Mouse (Mus musculus) layer of hippocampus, adult 9-10 months (tissue): ENCODE results near the gene Slc1a4.

ENCODE experiments used
- DNase-seq: peaks from one replicate; pipeline ENCODE4 v3.0.0; 2022; ENCODE audit warnings: low spot score

Slc1a4 gene

DNA sequence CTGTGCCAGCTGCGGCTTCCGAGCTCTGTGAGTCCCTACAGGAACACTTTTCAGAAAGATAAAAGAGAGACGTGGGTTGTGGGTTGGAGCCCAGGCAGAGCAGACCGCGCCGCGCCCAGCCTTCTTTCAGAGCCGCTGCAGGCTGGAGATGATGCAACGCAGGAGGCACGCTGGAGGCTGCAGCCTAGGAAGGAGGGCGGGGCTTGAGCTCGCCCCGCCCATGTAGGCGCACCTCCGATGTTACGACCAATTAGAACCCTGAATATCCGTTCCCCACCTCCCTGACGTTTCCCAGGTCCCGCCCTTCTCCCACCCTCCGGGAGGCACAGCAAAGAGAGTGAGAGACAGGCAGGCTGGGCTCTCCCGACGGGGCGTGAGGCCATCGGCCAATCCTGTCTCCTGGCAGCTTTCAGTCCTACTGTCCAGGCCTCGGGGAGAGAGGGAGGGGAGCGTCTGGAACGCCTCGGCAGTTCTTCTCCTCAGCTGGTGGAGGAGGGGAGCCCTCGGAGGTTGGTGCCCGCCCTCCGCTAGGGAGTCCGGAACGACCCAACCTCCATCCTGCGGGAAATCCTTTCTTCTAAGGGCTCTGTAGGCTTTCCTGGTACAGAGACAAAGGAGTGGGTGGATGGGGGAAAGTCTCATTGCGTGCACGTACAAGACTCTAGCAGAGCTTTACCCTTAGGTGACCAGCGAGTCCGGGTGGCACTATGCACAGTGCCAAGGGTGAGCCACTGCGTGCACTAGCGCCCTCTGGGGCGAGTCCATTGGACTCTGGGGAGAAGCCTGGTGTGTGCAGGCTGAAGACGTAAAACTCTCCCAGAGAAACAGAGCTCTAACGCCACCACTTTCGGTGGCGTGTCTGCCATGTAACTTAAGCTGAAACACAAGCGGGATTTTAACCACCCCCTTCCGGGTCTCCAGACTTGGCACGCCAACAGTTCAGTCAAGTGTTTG, at the start of gene Slc1a4:
Gene Slc1a4 (minus strand): TSS at position 153 of the 954 bp plus-strand sequence.
- peak; percentile 83 for DNase-seq

DNA sequence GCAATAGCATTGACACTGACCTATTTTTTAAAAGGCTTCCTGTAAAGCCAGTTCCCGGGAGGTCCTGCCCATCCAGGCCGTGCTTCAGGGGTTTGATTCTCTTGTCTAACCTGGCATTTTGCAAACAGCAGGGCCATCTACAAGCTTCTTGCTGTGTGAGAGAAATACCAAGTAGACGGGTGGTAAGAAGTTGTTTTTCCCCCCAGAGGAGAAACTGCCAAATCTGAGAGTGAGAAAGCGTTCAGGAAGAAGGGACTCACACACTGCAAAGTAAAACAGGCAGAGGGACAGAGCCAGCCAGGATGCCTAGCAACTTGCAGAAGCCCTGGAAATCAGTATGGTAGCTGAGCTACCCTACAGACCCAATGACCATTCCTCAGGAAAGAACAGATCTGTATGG, 47.6 kb upstream of the Slc1a4 start:
- no peak for DNase-seq

DNA sequence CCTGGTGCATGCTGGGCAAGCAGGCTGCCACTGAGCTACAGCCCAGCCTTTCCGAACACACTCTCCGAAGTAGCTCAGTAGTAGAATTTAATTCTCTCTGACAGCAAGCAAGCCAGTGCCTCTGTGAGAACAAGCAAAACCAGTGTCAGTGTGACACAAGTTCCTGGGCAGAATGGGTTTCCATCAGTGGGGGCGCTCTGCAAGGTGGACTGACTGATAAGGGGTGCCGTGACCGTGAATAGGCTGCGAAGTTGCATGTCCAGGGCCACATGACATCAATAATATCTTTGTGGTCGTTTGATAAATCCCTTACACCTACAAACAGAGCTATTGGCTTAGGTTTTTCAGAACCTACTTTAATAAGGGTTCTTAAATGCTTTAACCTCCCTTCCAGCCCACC, 44.1 kb upstream of the Slc1a4 start:
- DNase-seq, result no peak

DNA sequence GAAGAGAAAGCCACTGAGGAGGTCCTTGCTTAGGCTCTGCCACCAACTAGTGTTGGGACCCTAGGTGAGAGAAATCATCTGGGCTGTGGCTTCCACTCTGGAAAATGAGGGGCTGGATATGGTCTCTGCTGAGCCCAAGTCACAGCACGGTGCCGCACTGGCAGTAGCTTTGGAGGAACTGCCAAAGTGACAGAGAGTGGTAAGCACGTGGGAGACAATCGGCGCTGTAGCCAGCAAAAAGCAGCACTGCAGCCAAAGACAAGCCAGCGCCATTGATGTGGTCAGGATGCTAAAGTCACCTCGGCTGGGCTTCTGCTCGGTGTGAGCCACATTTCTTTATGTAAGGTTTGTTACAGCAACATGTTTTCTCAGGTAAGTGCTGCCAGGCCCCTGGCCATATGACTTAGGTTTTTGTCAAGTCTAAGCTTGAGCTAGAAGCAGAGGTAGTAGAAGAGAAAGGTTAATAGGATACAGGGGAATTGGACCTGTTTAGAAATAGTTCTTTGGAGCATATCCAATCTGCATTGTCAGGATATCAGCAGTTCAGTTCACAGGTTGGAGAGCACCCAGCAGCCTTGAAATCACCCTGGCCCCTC, 40.2 kb upstream of the Slc1a4 start:
- no peak for DNase-seq

DNA sequence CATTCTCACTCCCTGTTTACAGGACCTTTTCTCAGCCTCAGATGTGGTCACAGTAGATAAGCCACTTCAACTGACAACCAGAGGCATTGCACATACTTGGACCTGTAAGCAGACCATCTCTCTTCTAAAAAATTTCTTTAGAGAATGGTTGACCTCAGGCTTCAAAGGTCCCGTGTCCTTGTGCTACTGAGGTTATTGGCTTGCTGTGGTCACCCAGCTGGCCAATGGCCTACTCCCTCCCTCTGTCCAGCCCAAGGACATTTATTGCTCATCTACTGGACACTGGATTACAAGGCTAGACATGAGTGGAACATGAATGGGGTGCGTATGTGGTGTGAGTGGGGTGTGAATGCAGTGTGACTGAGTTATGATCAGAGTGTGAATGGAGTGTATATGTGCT, 38.0 kb upstream of the Slc1a4 start:
- no peak for DNase-seq

DNA sequence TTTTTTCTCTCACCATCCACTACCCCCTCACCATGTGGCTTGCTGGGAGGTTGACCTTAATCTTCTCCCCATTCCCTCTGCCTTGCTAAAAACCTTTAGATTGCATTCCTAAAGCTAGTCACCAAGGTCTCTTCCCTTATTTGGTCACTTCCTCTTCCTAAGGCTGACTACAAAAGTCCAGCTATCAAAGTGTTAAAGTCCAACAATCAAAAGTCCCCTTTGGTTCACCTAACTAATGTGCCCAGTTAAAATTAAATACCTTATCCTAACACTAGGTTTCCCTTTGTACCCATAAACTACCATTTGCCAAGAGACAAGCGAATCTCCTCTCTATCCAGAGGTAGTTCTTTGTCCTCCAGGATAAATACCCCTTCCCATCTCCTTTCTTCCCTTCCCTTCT, 33.9 kb upstream of the Slc1a4 start:
- no peak for DNase-seq

DNA sequence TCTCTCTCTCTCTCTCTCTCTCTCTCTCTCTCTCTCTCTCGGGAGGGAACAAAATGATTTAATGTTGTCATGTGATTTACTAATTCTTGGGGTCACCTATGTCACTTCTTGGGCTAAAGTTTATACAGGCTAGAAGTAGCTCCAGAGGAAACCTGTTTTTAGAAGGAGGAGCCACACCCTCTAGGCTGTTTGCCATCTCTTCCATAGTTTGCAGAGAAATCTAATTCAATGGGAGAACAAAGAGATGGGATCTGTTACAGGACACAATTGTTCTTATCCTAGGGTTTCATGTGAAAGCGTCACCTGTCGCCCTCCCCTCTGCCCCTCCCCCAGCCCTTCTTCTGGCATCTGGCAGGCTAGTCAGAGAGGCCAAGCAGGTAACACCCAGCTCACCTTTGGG, 28.8 kb upstream of the Slc1a4 start:
- no peak for DNase-seq

DNA sequence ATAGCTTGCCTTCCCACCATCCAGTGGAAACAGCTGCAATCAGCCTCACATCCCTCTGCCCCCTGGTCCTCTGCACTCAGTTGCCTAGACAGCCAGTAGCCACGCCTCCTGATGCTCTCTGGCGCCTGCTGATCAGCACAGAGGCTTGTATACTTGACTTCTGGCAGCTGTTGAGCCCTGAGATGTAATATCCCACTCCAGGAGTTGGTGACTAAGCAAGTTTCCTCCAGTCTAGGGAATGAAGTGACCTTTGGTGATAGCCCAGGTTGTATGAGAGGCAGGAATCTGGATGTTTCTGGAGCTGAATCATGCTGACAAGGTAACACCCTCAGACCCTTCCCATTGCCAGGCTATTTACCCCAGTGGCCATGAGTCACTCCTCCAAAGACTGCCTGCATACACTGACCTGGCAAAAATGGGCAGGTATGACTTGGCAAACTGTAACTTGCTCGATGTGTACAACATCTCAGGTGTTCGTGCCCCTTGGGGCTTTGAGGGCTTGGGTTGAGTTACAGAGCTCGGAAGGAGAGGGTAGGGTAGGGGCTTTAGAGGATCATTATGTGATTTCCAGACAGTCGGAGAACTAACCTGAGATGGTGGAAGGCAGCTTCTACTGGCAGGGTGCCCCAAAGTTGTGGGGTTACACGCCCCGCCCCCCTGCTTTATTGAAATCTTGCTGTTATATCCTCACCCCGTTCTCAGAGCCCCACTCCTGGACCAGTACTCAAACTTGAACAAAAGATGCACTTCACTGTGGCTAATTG, 25.4 kb upstream of the Slc1a4 start:
- DNase-seq, result no peak

DNA sequence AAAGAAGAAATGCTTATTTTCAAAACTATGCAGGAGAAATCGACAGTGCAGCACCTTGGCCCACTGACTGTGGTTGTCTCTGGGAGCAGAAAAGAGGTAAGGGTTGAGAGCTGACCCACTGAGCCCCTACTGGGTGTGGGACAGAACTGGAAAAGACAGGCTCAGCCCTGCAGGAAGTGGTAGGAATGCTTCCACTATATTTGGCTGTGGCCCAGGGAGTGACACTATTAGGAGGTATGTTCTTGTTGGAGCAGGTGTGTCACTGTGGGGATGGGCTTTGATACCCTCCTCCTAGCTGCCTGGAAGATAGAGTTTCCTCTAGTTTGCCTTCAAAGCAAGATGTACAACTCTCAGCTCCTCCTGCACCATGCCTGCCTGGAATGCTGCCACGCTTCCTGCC, 16.0 kb upstream of the Slc1a4 start:
- no peak for DNase-seq

DNA sequence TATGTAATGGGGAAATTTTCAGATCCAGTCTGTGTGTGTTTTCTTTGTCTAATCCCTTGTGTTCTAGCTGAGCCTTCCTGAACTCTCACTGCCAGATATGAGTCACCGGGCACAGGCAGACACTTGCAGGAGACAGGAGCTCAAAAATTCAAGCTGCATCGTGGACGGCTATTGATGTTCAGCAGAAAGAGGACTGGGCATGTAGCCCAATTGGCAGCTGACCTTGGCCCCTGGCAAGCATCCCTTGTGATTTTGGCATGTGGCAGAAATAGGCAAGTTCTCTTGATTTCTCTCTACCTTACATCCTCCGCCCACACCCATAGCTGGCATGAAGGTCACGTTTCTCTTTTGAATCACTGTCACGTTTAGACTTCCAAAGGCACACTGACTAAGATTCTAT, 15.0 kb upstream of the Slc1a4 start:
- peak; percentile 58 for DNase-seq

DNA sequence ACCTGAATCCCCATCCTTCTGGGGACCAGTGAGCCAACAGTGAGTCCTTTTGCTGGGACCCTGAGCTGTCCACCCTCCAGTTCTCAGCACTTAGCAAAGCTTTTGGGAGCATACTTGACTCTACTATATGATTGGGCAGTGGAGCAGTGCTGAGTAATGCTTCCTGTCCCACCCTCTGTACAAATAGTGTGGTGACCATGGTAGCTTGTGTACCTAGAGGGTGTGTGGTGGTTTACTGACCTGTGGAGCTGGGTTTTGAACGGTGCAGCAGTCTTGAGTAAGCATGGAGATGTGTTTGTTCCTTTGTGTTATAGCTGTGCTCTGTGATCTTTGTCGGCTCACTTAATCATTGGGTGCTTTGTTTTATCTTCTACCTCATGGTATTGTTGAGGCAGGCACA, 13.9 kb upstream of the Slc1a4 start:
- no peak for DNase-seq

DNA sequence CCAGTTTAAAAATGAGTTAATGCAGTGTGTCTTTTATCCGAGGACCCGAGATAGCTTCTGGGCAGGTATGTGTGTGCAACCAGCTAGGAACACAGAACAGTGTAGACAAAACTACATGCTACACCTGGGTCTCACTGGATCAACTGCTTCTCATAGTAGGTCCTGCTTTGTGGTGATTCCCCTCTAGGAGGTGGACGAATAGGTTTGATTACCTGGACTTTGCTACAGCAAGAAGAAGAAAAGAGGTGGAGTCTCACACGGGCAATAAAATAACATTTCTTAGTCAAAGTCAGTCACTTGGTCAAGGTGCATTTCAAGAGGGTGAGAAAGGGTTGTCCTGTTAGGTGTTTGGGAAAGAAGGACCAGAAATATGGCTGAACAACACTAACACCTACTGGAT, 11.4 kb upstream of the Slc1a4 start:
- no peak for DNase-seq

DNA sequence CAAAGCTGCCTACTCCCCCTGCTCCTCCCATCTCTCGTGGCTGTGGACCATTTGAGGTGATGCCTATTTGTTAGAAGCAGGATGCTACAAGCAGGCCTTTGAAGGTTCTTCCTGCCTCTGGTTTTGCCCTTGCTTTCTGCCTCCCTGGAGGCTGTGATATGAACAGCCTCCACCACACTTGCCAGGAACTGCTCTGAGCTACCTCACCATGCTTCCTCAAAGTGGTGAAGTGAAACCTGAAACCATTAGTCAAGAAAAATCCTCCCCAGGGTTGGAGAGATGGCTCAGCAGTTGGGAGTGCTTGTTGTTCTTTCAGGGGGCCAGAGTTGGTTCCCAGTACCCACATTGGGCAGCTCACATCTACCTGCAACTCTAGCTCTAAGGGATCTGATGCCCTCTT, 9.1 kb upstream of the Slc1a4 start:
- DNase-seq, result no peak

DNA sequence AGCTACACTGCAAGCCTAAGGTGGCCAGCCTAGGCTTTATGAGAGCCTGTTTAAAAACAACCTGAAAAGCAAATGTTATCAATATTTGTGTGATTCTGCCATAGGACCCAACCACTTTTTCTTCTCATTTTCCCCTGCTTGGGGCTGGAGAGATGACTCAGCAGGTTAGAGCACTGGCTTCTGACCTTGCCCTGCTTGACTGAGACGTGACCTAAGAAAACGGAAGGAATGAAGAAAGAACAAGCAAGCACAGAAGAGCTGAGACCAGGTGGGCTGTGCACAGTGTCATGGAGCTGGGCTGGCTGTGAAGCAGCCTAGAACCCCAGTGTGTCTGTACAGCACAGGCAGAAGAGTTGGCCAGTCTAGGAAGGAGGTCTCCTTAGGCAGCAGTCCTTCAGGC, 6.2 kb upstream of the Slc1a4 start:
- no peak for DNase-seq

DNA sequence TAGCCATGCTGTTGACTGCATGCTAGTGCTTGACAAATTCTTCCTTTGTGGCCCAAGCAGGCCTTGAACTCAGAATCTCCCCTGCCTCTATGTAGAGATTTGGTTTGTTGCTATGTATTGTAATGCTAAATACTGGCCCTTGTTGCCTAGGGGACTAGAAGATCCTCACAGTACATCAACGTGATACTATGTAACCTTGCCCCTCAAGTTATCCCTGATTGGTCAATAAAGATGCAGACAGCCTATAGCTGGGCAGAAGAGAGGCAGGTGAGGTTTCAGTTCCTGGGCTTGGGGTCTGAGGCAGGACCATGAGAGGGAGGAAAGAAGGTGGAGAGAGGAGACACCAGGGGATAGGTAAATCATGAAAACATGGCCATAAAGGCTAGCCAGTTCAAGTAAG, 1.8 kb upstream of the Slc1a4 start:
- no peak for DNase-seq

DNA sequence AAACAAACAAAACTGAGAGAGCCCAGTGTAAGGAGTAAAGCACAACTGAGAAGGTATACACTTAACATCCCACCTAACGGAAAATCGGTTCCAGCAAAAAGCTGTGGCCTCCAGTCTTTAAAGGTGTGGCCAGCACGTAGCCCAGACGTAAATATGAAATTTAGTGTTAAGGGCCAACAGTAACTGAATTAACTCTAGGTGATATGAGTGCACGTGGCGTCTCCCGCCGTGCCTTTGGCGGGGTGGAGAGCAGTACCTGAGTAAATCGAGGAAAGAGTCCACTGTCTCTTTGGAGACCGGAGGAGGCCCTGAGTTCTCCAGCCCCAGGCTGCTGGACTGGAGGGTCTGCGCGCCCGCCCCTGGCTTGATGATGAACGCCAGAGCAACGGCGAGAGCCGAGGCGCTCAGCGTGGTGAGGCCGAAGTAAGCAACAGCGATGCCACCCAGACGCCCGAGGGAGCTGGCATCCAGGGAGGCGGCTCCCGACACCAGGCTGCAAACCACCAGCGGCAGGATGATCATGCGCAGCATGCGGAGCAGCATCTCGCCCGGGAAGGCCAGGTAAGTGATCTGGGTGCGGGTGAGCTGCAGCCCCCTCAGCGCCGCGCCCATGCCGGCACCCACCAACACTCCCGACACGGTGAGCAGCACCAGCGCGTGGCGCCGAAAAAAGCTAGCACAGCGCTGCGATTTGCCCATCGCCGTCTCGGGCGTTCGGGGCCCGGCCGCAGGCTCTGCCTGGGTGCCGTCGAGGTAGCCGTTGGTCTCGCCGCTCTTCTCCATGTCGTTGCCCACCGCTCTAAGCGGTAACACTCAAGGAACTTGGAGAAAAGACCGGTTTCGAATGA, 599 bp downstream of the Slc1a4 start:
- no peak for DNase-seq

DNA sequence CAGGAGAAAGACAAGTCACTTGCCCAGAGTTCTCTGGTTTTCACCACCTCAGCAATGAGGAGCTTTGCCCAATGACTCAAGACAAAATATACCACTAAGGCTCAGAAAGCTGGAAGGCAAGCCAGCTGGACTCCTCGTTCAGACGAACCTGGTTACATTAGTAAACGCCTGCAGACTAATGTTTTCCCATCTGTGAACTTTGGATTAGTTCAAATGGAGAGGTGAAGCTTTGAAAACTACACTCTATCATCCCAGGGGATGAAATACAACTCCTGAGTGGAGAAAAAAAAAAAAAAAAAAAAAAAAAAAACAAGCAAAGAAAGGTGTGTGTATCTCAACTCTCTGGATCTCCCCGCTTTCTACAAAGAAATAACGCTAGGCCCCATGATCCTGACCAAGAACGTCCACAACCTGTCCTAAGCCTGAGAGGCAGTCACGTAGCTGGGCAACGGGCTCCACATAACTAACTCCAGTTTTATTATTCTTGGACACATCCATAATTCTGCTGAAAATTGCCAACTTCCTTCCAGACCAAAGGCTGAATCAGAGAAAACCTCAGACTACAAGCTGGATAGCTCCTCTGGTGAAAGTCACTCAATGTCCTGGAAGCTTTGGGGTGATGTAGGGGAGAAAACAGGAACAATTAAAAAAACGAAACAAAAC, 1.4 kb downstream of the Slc1a4 start:
- no peak for DNase-seq

DNA sequence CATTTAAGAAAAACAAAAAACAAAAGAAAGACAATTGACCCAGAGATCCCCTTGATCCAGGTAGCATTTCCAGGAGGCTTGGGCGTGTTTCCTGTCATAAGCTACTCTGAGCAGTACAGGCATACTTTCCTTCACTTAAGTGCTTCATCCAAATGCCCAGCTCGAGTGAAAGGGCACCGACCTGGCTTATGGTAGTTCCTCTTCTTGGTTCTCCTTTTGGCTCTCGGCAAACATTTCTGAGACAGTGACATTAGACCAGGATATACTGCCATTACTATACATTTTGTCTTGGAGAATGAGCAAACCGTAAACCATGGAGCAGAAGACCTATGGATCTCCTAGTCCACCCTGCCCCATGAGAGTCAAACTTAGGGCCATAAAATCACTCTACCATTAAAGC, 2.8 kb downstream of the Slc1a4 start:
- no peak for DNase-seq

DNA sequence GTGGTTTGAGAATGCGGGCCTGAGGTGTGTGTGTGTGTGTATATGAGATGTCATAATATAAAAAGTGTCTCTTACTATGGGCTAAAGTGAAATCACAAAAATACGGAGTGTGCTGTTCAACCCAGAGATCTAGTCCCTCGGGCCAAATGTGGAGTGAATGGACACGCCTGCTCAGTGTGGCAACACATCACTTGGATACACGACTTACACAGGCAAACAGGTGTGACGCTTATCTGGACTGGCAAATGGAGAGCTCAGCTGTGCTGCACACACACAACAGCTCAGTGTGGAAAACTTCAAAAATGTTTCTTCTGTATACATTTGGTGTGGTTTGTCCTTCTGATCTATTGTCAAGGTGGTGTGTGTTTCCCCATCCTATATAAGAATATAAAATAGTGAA, 3.7 kb downstream of the Slc1a4 start:
- DNase-seq, result no peak

DNA sequence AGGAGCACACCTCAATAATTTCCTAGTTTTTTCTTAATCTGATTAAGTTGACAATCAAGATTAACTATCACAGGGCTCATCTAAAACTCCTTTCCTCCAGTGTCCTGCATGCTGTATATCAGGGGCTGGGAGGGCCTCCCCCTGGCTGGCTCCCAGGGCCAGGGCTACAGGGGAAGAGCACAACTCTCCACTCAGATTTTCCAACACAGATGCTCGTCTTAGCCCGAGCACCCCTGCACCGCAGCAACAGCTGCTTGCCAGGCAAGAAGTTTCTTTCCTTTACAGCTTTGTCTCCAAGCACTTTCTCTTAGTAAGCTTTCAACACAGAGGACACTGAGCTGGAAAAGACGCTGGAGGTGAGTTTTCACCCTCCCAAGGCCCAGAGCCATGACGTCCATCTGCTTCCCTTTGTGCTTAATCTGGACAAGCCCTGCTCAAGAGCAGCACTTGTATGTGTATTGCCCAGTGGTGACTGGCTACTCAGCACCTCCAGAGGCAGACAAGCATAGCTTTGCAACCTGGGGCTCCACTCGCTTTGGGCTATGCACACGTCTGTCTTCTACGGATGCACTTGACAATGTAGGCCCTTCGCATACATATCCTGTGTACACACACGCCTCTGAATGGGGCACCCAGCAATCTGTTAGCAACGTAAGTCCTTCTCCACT, 6.1 kb downstream of the Slc1a4 start:
- DNase-seq, result no peak
